Mouse (Mus musculus) v-Abl transformed pro-B cells (cell line): Measurements from ENCODE around the gene Slc35c1.

Source experiments
- in situ Hi-C, 2 experiments: fragments of 400-800 bp; cut with MboI; formaldehyde crosslinking; loops; one replicate each; pipeline ENCODE4 v1.15.1; 2025; ENCODE audit not compliant: unreplicated experiment in 2 of 2

Gene Slc35c1

DNA sequence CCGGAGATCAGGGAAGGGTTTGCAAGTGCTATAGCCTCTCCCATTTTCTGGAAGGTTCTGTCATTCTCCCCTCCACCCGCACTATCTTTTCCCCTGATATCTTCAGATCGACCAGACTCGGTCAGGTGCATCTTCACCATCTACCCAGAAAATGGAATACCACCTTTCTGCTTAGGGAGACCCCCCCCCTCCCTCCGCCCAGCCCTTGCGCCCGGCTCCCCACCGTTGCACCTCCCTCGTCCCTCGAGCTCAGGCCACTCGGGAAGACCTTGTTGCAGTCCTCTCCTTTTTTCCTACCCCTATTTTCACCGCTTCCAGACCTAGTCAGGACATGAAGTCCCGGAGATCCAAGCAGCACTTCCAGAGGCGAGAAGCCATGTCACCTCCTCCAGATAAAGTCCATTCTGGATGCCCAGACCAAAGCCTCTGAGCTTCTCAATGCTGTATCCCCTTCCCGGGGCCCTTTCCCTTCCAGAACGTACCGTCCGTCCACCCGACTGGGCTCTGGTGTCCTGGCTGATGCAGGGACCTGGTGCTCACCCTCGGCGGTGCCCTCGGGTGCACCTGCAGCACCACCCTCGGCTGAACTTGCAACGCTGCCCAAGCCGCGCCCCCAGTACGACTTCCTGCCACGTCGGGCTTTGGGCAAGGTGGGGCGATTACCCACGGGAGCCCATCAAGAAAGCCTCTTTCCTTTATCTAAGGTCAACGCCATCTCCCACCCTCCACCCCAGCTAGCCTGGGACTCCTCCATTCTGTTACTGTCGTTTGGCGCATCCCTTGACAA is at the start of gene Slc35c1:
Gene Slc35c1, minus strand, starts transcription at position 618 of the 787 bp plus-strand sequence.
- in situ Hi-C loops: no loop called here

DNA sequence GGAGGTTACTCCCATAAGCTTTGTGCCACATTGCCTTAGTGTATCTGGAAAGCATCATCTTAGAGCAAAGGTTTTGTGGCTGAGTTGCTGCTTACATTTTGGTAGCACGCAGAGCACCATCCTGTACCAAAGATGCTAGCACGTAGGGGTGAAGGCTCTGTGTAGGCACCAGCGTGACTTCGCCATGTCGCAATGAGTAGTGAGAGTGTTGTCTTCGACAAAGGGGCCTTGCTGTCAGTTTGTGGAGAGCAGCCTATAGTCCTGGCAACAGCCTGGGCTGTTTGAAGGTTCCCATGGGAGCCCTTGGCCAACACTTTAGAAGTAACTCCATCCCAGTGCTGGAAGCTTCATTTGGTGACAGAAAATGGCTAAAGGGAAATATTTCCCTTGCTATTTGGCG is 45.0 kb upstream of the Slc35c1 start:
- in situ Hi-C loops: no loop called here

- in situ Hi-C loops: no loop called here
Measured at GRCm38 (mm10) chr2:92503421-92503820, 43.1 kb upstream of the Slc35c1 start.

- in situ Hi-C loops: no loop called here
Measured at GRCm38 (mm10) chr2:92499701-92500322, 39.5 kb upstream of the Slc35c1 start.

DNA sequence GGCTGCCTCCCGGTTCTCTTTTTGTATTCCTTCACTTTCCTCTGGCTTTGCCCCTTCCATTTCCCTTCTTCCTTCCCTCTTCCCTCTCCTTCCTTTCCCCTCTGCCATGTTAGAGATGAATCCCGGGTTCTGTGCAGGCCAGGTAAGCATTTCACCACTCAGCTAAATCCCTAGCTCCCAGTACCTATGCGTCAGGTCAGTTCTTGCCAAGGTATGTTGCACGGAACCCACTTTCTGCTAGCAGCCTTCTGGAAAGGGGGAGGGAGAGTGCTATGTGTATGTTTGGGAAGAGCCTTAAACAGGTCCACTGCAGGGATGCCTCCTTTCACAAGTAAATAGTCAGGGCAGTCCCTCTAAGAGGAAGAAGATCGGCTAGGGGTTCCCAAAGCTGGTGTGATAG is 36.8 kb upstream of the Slc35c1 start:
- in situ Hi-C loops: no loop called here

DNA sequence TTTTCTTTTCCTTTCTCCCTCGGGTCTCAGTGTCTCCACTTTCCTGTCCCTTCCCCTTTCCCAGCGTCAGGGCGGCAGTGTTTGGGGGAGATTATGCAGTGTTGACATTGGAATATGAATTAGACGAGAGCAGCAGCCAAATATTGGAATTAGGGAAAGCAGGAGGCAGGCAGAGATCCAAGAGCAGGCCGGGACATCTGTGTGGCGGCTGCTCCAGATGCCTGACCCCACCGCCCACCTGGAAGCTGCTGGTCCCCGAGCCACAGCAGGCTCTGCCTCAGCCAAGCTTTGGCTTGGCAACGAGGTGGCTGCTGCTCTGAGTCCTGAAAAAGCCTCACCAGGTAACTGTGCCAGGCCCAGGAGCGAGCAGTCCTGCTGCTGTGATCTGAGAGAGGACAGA is 36.3 kb upstream of the Slc35c1 start:
- in situ Hi-C loops: no loop called here

- in situ Hi-C loops: no loop called here
Measured at GRCm38 (mm10) chr2:92494956-92495355, 34.6 kb upstream of the Slc35c1 start.

GRCm38 (mm10) chr2:92494423-92494822 is 34.1 kb upstream of the Slc35c1 start:
- in situ Hi-C loops: no loop called here

DNA sequence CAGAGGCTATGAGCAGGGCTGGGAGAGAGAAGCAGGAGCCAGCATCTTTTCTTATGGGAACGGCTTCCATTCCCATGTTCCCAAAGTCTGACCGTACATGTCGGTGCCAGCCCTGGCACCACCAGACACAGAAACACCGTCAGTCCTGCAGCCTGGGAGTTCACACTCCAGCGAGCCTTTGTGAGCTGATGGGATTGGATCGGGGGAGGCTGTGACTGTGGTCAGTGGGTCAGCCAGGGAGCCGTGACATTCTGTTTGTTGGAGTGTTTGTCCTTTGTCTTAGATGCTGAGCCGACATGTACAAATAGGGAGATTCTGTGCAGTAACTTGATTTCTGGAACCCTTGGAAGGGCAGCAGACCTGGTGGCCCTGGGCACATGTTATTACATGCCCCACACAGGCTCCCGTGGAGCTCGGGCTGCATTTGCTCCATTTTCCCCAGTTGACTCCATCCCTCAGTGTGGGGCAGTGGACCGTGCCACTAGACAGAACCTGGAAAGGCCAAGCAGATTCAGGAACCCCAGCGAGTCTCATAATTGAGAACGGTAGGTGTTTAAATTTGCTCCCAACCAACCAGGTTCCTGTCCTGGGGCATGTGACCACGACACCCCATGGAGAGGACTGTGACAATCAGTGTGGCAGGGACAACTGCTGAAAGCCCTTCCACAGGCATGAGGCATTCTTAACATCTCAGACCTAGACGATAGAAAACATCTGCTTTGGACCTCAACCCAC is 33.5 kb upstream of the Slc35c1 start:
- in situ Hi-C loops: no loop called here

DNA sequence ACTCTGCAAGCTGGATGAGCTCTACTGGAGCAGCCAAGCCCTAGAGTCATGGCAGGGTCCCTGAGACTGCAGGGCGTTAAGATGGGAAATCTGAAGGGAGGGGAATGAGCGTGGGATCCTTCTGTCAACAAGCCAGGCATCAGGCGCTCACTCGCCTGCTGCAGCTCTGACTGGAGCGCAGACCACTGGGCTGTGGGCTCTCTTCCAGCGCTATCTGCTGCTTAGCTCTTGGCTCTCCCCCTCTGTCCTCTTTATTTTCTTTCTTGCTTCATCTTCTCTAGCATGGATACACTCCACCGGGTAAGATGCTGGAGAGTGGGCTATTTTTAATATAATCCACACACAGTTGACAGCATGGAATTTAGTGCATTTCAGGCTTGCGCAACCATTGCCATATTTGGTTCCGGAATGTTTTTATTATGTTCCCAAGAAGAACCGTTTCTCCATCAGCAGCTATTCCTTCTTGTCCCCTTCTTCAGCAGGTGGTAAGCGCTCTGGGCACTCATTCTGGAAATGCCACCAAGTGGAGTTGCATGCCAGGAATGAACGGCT is 31.7 kb upstream of the Slc35c1 start:
- in situ Hi-C loops: no loop called here

DNA sequence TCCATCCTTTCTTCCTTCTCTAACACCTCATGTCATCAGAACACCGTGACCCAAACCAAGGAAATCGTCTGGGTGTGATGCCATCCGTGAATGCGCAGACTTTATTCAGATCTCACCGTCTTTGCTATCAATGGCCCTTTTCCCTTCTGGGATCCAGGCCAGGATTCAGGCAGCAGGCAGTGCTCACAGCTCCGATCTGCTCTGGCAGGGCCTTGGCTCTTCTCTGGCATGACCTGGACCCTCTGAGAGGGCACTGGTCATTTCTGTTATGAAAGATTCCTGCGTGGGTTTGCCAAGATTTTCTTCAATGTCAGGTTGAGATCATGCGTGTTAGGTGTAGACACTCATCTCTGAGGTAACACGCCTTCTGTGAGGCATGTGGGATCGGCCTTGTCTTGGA is 30.2 kb upstream of the Slc35c1 start:
- in situ Hi-C loops: no loop called here

DNA sequence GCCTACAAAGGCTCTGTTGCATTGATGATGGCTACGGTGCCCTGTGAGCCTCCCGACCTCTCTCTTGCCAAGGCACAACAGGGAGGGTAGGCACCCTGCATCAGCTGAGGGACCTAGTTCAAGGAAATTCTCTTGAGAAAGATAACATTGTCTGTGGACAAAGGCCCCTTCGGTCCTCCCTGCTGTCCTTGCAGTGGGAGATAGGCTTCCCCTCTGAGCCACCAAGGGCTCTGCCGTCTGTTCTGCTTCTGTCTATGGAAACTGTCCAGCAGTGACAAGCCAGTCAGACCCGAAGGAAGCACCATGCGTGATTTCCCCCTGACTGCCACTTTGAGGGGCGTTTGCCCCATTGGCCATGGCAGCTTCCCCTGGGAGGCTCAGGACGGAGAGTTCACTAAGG is 27.5 kb upstream of the Slc35c1 start:
- in situ Hi-C loops: loop anchor here in 1 of 2 experiments (5.0 to 10.0 kb wide), 3 partner anchors 113 to 500 kb away; partner anchors contain the start of genes Large2 and Pex16

GRCm38 (mm10) chr2:92486911-92487310 is 26.6 kb upstream of the Slc35c1 start:
- in situ Hi-C loops: loop anchor here in 1 of 2 experiments (5.0 to 10.0 kb wide), 3 partner anchors 112 to 500 kb away; partner anchors contain the start of genes Large2 and Pex16

DNA sequence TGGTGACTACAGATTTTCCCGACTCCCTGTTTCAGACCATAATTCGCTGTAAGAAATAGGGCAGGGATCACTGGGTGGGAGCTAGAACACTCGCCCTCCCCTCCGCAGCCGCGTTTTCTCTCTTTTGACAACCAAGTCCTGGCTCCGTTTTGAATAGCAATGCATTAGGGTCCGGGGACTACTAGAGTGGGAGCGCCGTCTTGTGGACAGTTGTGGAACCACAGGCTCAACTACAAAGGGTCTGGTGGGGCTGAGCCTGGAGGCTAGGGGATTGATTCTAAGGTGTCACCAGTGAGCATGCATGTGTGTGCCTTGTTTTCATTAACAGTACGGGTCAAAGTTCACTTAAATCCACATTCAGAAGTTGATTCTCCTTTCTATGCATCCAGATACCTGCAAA is 26.1 kb upstream of the Slc35c1 start:
- in situ Hi-C loops: loop anchor here in 1 of 2 experiments (5.0 to 10.0 kb wide), 3 partner anchors 112 to 499 kb away; partner anchors contain the start of genes Large2 and Pex16

GRCm38 (mm10) chr2:92485640-92486295 is 25.4 kb upstream of the Slc35c1 start:
- in situ Hi-C loops: loop anchor here in 1 of 2 experiments (5.0 to 10.0 kb wide), 3 partner anchors 111 to 498 kb away; partner anchors contain the start of genes Large2 and Pex16

- in situ Hi-C loops: loop anchor here in 1 of 2 experiments (5.0 to 10.0 kb wide), 3 partner anchors 110 to 497 kb away; partner anchors contain the start of genes Large2 and Pex16
Measured at GRCm38 (mm10) chr2:92484256-92485025, 24.1 kb upstream of the Slc35c1 start.

DNA sequence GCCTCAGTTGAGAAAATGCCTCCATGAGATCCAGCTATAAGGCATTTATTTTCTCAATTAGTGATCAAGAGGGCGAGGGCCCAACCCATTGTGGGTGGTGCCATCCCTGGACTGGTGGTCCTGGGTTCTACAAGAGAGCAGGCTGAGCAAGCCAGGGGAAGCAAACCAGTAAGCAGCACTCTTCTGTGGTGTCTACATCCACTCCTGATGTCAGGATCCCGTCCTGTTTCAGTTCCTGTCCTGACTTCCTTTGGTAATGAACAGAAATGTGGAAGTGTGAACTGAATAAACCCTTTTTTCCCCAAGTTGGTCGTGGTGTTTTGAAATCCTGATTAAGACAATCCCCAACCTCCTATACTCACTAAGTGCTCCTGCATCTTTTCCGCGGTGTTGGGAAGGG is 23.2 kb upstream of the Slc35c1 start:
- in situ Hi-C loops: loop anchor here in 1 of 2 experiments (10.0 kb wide), 2 partner anchors 109 to 189 kb away; partner anchors contain the start of genes Large2 and Pex16

GRCm38 (mm10) chr2:92482551-92482950 is 22.2 kb upstream of the Slc35c1 start:
- in situ Hi-C loops: loop anchor here in 1 of 2 experiments (10.0 kb wide), 2 partner anchors 108 to 188 kb away; partner anchors contain the start of genes Large2 and Pex16

DNA sequence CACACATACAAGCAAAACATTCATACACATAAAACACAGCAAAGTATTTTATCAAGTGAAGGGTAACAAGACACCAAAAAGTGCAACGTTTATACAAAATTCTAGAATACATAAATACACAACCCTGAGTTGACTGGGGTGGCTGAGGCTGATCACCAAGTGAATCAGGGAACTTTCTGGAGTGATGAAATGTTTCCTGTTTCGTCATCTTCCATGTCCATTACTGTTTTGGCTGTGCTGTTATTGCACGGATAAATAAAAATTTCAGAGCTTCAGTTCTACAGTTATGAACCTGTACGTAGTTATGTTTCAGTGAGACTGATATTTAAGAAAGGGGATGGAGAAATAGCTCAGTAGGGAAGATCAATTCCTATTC is 18.0 kb upstream of the Slc35c1 start:
- in situ Hi-C loops: no loop called here
